Mouse (Mus musculus) kidney, adult 18-20 months (tissue): Measurements from ENCODE around the gene Hist1h4c.

Source experiments
- DNase-seq: peaks from one replicate; pipeline ENCODE4 v3.0.0; 2021

Gene Hist1h4c

DNA sequence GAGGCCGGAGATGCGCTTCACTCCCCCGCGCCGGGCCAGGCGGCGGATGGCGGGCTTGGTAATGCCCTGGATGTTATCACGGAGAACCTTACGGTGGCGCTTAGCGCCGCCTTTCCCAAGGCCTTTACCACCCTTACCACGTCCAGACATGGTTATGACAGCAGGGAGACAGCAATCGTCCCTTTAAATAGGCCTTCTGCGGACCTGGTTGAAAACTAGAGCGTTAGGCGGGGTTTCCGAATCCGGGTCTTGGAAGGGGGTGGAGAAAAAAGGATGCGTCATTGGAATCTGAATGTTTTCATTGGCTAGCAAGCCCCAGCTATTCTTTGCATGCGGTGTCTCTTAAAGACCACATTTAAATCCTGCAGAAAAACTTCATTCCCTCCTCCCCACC lies at the start of gene Hist1h4c:
Hist1h4c (minus strand) TSS at position 155 of the 394 bp plus-strand sequence.
- peak; percentile 99 for DNase-seq

GRCm38 (mm10) chr13:23747892-23748288 lies 49.6 kb upstream of the Hist1h4c start:
- no peak for DNase-seq

- DNase-seq: no peak
Observed at GRCm38 (mm10) chr13:23747081-23747891, 49.0 kb upstream of the Hist1h4c start.

- peak; percentile 73 for DNase-seq
Observed at GRCm38 (mm10) chr13:23746201-23747080, 48.2 kb upstream of the Hist1h4c start, which contains the start of gene Hist1h2bb. Hist1h2bb (plus strand) TSS chr13:23746734.

DNA sequence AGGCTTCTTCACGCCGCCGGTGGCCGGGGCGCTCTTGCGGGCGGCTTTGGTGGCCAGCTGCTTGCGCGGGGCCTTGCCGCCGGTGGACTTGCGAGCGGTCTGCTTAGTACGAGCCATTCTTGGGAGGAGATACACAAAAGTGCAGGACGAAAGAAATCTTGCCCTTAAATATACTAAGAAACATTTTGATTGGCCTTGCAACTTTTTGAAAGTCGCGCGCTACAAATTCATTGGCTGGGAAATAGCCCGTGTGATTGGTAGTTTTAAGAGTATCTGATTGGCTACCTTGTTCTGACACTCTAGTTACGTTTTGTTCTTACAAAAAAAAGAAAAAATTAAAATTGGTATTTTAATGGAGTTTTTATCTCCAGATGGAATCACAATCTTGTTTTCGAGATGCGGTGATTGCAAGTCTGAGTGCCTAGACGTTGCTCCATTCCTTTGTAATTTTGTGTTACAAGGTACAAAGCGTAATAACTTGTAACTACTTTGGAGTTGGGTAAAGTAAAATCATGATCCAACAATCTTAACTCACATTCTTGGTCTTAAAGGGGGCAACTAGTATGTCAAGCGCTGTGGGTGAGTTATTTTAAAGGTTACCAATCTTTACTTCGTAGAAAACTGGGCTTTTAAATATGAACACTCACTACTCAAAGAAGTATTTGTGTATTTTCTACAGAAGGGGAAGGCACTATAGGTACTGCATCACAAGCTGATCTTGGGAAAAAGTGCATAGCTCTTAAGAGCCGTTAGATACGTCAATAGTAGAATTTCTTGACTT lies 47.3 kb upstream of the Hist1h4c start, which contains the start of gene Hist1h3c:
Hist1h3c (minus strand) TSS at position 222 of the 781 bp plus-strand sequence.
- peak; percentile 81 for DNase-seq

GRCm38 (mm10) chr13:23744421-23745380 lies 46.4 kb upstream of the Hist1h4c start:
- DNase-seq: no peak

DNA sequence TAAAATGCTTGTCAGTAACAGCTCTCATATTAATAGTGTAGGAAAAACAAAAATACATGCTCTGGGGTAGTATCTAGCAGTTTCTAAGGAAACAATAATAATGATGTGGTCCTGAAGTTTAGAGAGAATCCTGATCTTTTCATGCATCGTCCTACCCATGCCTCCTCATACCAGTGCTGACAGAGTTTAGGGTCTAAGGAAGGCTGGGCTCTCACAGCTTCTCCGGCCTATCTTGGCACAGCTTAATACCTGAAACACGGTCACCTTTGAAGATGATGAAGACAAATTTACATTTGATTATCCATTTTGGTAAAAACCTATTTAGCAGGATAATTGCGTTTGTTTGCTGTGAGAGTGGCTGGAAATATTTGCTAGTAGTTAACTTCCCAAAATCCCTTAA lies 45.7 kb upstream of the Hist1h4c start:
- no peak for DNase-seq

DNA sequence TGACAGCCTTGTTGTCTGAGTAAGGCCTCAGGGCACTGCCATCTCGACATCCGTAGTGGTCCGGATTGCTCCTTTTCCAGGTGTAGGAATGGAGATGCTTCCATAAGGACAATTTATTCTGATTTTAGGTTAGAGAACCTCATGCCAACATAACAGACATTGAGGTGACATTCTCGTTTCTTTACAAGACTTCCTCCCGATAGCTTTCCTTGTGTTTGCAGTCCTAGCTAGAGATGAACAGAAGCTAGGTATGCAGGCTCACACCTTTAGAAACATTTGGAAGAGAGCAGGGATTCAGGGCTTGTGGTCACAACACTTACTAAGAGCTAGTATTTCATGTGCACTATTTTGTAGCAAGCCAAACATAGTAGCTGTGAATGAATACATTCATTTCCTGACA lies 45.0 kb upstream of the Hist1h4c start:
- DNase-seq: no peak

DNA sequence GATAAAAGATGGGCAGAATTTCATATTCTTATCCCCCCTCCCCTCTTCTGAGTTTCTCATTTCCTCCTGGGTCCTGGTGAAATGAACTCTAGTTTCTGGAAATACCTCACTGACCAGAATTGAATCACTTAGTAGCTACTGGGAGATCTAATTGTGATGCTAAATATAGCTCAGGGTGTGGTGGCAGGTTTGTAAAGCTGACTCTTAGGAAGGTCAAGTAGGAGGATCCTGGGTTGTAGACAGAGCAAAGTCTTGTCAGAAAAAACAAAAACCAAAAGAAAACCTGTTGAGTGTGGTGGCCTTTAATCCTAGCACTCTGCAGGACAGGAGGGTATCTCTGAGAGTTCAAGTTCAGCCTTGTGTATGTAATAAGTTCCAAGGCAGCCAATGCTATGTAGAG lies 43.8 kb upstream of the Hist1h4c start:
- no peak for DNase-seq

DNA sequence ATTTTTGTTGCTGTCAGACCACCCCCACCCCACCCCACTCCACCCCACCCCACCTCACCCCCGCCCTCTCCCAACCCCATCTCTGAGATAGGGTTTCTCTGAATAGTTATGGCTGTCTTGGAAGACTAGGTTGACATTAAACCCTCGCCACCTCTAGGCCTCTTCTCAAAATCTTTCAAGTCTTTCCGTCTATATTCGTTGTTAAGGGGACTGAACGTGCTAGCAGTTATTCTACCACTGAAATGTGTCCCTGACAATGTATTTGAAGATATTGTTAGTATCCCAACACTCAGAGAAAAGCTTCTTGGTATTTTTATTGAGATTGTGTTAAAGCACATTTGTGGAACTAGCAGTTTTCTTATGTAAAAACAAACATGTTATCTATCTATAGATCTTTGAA lies 42.7 kb upstream of the Hist1h4c start:
- DNase-seq: no peak

- no peak for DNase-seq
Observed at GRCm38 (mm10) chr13:23740256-23740840, 42.1 kb upstream of the Hist1h4c start.

GRCm38 (mm10) chr13:23739922-23740252 lies 41.6 kb upstream of the Hist1h4c start:
- no peak for DNase-seq

DNA sequence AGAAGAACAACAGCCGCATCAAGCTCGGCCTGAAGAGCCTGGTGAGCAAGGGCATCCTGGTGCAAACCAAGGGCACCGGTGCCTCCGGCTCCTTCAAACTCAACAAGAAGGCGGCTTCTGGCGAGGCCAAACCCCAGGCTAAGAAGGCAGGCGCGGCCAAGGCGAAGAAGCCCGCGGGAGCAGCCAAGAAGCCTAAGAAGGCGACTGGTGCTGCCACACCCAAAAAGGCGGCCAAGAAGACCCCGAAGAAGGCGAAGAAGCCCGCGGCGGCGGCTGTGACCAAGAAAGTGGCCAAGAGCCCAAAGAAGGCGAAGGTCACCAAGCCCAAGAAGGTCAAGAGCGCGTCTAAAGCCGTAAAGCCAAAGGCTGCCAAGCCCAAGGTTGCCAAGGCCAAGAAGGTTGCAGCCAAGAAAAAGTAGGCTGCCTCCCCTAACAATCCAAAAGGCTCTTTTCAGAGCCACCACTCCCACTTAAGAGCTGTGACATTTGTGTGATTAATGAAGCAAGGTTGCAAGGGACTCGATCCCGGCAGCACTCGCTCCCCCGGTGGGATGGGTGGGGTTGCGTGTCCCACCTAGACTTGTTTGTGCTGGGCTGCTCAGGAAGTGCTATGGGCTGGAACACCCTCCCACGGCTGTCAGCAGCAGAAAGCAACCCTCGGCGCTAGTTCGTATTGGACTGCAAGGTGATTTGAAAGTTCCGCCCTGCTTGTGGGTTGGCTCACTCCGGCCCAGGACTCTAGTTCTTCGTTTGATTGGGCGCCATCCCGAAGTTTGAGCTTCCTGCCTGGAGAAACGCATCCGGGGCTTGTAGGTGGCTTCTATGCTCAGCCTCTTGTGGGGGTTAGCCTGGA lies 41.0 kb upstream of the Hist1h4c start:
- peak; percentile 92 for DNase-seq

DNA sequence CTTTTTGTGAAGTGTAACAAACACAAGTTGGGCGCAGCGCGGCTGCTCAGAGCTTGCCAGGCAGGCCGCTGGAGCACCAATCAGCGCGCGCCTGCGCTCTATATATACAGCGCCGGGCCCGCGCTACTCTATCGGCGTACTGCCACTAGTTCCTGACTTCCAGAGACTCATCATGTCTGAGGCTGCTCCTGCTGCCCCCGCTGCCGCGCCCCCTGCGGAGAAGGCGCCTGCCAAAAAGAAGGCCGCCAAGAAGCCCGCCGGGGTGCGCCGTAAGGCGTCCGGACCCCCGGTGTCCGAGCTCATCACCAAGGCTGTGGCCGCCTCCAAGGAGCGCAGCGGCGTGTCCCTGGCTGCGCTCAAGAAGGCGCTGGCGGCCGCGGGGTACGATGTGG lies 40.4 kb upstream of the Hist1h4c start, which contains the start of gene Hist1h1c:
Hist1h1c (plus strand) TSS at position 132 of the 392 bp plus-strand sequence.
- peak; percentile 90 for DNase-seq

- DNase-seq: no peak
Observed at GRCm38 (mm10) chr13:23738041-23738440, 39.8 kb upstream of the Hist1h4c start.

DNA sequence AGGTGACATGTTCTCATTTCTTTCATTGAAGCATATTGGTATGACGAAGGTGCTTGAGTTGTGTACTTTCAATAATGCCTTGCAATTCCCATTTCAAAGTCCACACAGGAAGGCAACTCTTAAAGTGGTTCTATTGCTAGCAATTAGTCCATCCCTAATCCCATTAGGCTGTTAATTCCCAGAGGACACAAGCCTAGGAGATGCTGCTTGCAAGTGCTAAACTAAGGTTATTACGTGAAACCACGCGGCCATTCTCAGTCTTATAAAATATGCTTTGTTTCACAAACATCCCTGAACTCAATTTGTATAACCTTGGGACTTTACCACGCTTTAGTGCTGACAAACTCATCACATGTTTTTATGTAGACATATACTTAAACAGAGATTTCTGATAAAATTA lies 38.8 kb upstream of the Hist1h4c start:
- DNase-seq: no peak

GRCm38 (mm10) chr13:23732156-23732804 lies 34.0 kb upstream of the Hist1h4c start:
- no peak for DNase-seq

- peak; percentile 59 for DNase-seq
Observed at GRCm38 (mm10) chr13:23730479-23730878, 32.2 kb upstream of the Hist1h4c start.

- DNase-seq: no peak
Observed at GRCm38 (mm10) chr13:23729706-23730105, 31.5 kb upstream of the Hist1h4c start.

DNA sequence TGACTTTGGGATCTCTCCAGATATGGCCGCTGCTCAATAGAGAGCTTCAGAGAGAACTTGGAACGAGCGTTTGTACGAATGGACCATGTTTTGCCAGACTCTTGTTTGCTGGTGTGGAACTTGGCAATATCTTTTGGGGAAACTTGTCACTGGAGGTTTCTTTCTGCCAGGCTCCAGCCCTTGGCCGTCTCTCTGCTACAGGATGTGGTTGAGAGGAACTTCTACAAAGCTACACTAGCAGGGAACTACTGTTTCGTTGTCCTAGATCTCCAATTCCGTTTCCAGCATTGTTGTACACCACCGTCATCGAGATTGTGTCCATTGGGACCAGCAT lies 30.9 kb upstream of the Hist1h4c start:
- no peak for DNase-seq
